Mouse (Mus musculus) forebrain, embryonic 15.5 days (tissue): ENCODE results near the gene Igfbp4. TPM values are rescaled to one million over a fixed set of nuclear protein-coding genes. Genes with fewer than 3 reads are reported as not detected.
A peak's percentile ranks its signal among the peaks of the same experiment; 100 is the strongest.

Source experiments
- ATAC-seq: fragments of 200-750 bp; cut with Nextera tagmentation; replicated peaks from 2 replicates; pipeline ENCODE4 v1.8.0; 2017; ENCODE audit warnings: mild to moderate bottlenecking, moderate TSS enrichment, moderate library complexity
- H3K27ac ChIP-seq: fragments of 300-500 bp; sonication (generic); replicated peaks from 2 replicates; pipeline ENCODE4 v1.5.1; 2015; ENCODE audit warnings: mild to moderate bottlenecking, inconsistent platforms
- H3K27me3 ChIP-seq: fragments of 300-500 bp; sonication (generic); 2 replicates; pipeline ENCODE4 v1.6.1; 2015; ENCODE audit warnings: inconsistent platforms
- H3K36me3 ChIP-seq: fragments of 300-500 bp; sonication (generic); 2 replicates; pipeline ENCODE4 v1.6.1; 2015; ENCODE audit warnings: mild to moderate bottlenecking, inconsistent platforms
- H3K4me1 ChIP-seq: fragments of 300-500 bp; sonication (generic); 2 replicates; pipeline ENCODE4 v1.6.1; 2015; ENCODE audit warnings: inconsistent platforms
- H3K4me2 ChIP-seq: fragments of 300-500 bp; sonication (generic); replicated peaks from 2 replicates; pipeline ENCODE4 v1.6.1; 2015; ENCODE audit warnings: mild to moderate bottlenecking, inconsistent platforms
- H3K4me3 ChIP-seq: fragments of 300-500 bp; sonication (generic); 2 replicates; pipeline ENCODE4 v1.5.1; 2015; ENCODE audit warnings: mild to moderate bottlenecking, inconsistent platforms
- H3K9ac ChIP-seq: fragments of 300-500 bp; sonication (generic); replicated peaks from 2 replicates; pipeline ENCODE4 v1.6.1; 2015; ENCODE audit warnings: mild to moderate bottlenecking, inconsistent platforms
- H3K9me3 ChIP-seq: fragments of 300-500 bp; sonication (generic); 2 replicates; pipeline ENCODE4 v1.6.1; 2016; ENCODE audit warnings: inconsistent platforms
- WGBS: fragments of 180-500 bp; shearing (Covaris S2); methylation state at CpG from one replicate; pipeline ENCODE4 v1.1.7; 2015; ENCODE audit warnings: mixed read lengths; 5-methylcytosine and 5-hydroxymethylcytosine counted together
- polyA plus RNA-seq: library from polyadenylated mRNA; unstranded; fragments of >200 nt; fragmentation: Nextera tagmentation; extraction: Ambion mirVana; gene quantifications from 2 replicates; pipeline ENCODE4 v1.2.1, GENCODE M21; 2015

The Igfbp4 gene
- polyA plus RNA-seq, 1 experiment from 2014 or later = 138 TPM

DNA sequence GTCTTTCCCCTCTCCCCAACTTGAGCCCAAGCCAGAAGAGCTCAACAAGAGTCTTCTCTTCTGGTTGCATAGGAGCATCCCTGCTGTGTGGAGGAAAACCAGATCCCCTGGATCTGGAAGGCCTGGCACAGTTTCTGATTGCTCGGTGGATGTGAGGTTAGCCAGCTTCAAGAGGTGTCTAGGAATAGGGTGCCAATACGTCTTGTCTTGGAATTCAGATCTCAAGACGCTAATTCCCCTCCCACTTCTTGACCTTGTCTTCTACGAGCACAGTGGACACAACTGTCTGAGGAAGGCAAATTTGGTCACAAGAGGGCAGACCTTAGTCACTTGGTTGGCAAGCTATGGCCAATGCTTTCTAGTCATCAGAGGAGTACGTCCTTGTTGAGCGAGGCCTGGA, 2.6 kb downstream of the Igfbp4 start:
- no peak overlapping the region for H3K4me2 ChIP-seq
- no peak for ATAC-seq
- H3K27ac ChIP-seq = no peak overlapping the region
- H3K9me3 ChIP-seq = no peaks in the 10 kb centered on the region
- H3K4me1 ChIP-seq = peaks cover 32% of the 10 kb centered on the region
- 84% methylated on average over 6 of the region's 6 CpGs for WGBS
- no peaks in the 10 kb centered on the region for H3K36me3 ChIP-seq
- no peak overlapping the region for H3K4me3 ChIP-seq
- H3K27me3 ChIP-seq = no peaks in the 10 kb centered on the region
- no peak overlapping the region for H3K9ac ChIP-seq

- no peaks in the 10 kb centered on the region for H3K27me3 ChIP-seq
- no peak for ATAC-seq
- H3K4me2 ChIP-seq = no peak overlapping the region
- 91% methylated on average over 5 of the region's 5 CpGs for WGBS
- H3K27ac ChIP-seq = no peak overlapping the region
- no peaks in the 10 kb centered on the region for H3K36me3 ChIP-seq
- no peak overlapping the region for H3K9ac ChIP-seq
- no peak overlapping the region for H3K4me3 ChIP-seq
- H3K9me3 ChIP-seq = no peaks in the 10 kb centered on the region
- H3K4me1 ChIP-seq = peaks cover 32% of the 10 kb centered on the region
These were observed 3.3 kb downstream of the Igfbp4 start for GRCm38 (mm10) chr11:99044306-99044705.

GRCm38 (mm10) chr11:99045159-99045889, 4.3 kb downstream of the Igfbp4 start:
- 92% methylated on average over 12 of the region's 12 CpGs for WGBS
- Histone ChIP-seq H3K4me3 (no peak overlapping the region), H3K4me2 (no peak overlapping the region), H3K9me3 (no peaks in the 10 kb centered on the region), H3K27me3 (no peaks in the 10 kb centered on the region), H3K36me3 (no peaks in the 10 kb centered on the region), H3K4me1 (peaks cover 31% of the 10 kb centered on the region), H3K9ac (no peak overlapping the region), H3K27ac (no peak overlapping the region)
- ATAC-seq = no peak

GRCm38 (mm10) chr11:99047120-99047519, 6.1 kb downstream of the Igfbp4 start:
- Histone ChIP-seq H3K9ac (no peak overlapping the region), H3K9me3 (no peaks in the 10 kb centered on the region), H3K27me3 (no peaks in the 10 kb centered on the region), H3K4me3 (no peak overlapping the region), H3K27ac (no peak overlapping the region), H3K4me1 (peaks cover 17% of the 10 kb centered on the region; the same call in 1 of the 2 replicates), H3K4me2 (no peak overlapping the region), H3K36me3 (peaks cover 9% of the 10 kb centered on the region)
- 49% methylated on average over 5 of the region's 5 CpGs for WGBS
- ATAC-seq = no peak

GRCm38 (mm10) chr11:99047643-99048042, 6.6 kb downstream of the Igfbp4 start:
- Histone ChIP-seq H3K4me2 (no peak overlapping the region), H3K36me3 (peaks cover 9% of the 10 kb centered on the region), H3K27ac (no peak overlapping the region; the same call in 1 of the 2 replicates), H3K27me3 (no peaks in the 10 kb centered on the region), H3K4me1 (peaks cover 13% of the 10 kb centered on the region; the same call in 1 of the 2 replicates), H3K9me3 (no peaks in the 10 kb centered on the region), H3K9ac (no peak overlapping the region), H3K4me3 (no peak overlapping the region)
- 75% methylated on average over 2 of the region's 2 CpGs for WGBS
- no peak for ATAC-seq

DNA sequence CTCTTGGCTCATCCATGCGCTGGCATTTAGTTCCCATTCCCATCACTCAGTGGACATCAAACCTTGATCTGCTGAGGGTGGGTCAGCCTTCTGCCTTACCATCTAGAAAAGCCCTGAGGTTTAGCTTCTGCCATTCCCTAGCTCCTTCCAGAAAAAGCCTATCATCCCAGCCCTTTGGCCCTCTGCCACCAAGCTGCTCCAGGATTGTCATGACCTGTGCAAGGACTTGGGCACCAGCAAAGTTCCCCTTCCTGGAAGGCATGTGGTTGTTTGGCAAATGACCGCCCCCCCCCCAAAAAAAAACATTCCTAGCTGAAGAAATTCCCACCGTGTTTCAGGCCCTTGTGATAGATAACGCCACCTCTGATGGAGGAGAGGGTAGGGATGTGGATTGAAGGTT, 14.1 kb downstream of the Igfbp4 start:
- Histone ChIP-seq H3K4me3 (no peak overlapping the region), H3K27ac (no peak overlapping the region), H3K9ac (no peak overlapping the region), H3K4me1 (peaks cover 6% of the 10 kb centered on the region), H3K36me3 (peaks cover 9% of the 10 kb centered on the region), H3K4me2 (no peak overlapping the region), H3K27me3 (no peaks in the 10 kb centered on the region), H3K9me3 (no peaks in the 10 kb centered on the region)
- no peak for ATAC-seq
- WGBS = 59% methylated on average over 4 of the region's 4 CpGs

GRCm38 (mm10) chr11:99055571-99056452, 14.8 kb downstream of the Igfbp4 start:
- no peak overlapping the region for H3K9ac ChIP-seq
- WGBS = 5% methylated on average over 8 of the region's 8 CpGs
- no peaks in the 10 kb centered on the region for H3K9me3 ChIP-seq
- H3K4me2 ChIP-seq = no peak overlapping the region
- no peak for ATAC-seq
- H3K27me3 ChIP-seq = no peaks in the 10 kb centered on the region
- peaks cover 6% of the 10 kb centered on the region for H3K4me1 ChIP-seq
- H3K27ac ChIP-seq = no peak overlapping the region
- peaks cover 8% of the 10 kb centered on the region for H3K36me3 ChIP-seq
- H3K4me3 ChIP-seq = no peak overlapping the region

DNA sequence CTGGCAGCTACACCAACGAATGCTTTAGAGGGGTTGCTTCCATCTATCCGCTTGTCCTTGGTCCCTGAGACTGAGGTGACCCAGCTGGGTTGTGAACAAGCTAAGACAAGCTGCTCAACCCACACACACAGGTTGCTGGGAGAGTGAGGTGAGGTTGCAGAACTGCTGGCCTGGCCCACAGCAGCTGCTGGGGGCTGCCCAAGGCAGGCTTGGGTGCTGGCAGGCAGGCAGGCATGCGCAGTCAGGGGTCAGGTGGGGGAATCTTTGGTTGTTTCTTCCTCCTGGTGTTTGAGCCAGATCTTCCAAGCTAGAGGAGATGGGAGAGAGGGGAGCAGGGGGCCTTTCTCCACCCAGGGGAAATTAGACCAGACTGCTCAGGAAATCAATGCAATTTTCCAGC, 19.4 kb downstream of the Igfbp4 start:
- Histone ChIP-seq H3K36me3 (no peaks in the 10 kb centered on the region), H3K27me3 (no peaks in the 10 kb centered on the region), H3K4me3 (no peak overlapping the region), H3K9me3 (no peaks in the 10 kb centered on the region), H3K27ac (no peak overlapping the region), H3K4me2 (no peak overlapping the region), H3K9ac (no peak overlapping the region), H3K4me1 (peaks cover 4% of the 10 kb centered on the region)
- 90% methylated on average over 3 of the region's 3 CpGs for WGBS
- ATAC-seq = no peak

- no peak overlapping the region for H3K27ac ChIP-seq
- H3K4me1 ChIP-seq = no peaks in the 10 kb centered on the region
- H3K27me3 ChIP-seq = no peaks in the 10 kb centered on the region
- H3K4me2 ChIP-seq = no peak overlapping the region
- H3K36me3 ChIP-seq = no peaks in the 10 kb centered on the region
- no peak for ATAC-seq
- no peaks in the 10 kb centered on the region for H3K9me3 ChIP-seq
- no peak overlapping the region for H3K9ac ChIP-seq
- no peak overlapping the region for H3K4me3 ChIP-seq
- WGBS = 82% methylated on average over 7 of the region's 7 CpGs
These were observed 21.6 kb downstream of the Igfbp4 start for GRCm38 (mm10) chr11:99062661-99063060.

DNA sequence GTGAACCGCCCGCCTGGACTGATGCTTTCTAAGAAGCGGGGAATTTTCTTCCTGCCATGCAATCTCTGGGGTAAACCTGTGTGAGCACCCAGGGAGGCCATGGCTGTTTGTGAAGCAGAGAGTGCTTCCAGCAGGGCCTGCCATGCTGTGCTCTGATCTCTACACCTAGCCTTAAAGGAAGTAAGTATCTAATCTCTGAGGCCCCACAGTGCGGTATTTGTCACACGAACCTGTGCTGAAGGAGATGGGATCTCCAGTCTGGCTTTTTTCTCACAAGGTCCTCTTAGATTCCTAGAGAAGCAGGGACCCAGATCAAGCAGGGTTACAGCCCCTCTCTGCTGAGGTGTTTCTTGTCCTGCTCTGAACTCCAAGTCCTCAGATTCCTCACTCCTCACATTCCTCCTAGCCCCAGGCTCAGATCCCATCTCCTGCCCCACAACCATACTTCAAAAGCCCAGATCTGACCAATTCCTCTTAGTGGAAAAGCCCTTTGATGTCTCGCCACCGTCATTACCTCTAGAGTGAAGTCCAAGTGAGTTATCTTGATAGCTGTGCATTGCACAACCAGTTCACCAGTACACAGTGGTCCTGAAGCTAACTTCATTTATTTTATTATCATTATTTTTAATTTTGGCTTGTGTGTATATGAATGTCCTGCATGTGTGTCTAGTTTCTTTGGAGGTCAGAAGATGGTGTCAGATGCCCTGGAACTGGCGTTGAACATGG, 22.5 kb downstream of the Igfbp4 start:
- WGBS = 49% methylated on average over 8 of the region's 8 CpGs
- ATAC-seq = no peak
- H3K9ac ChIP-seq = no peak overlapping the region

GRCm38 (mm10) chr11:99065353-99065752, 24.3 kb downstream of the Igfbp4 start:
- Histone ChIP-seq H3K4me3 (no peak overlapping the region), H3K4me1 (no peaks in the 10 kb centered on the region), H3K36me3 (no peaks in the 10 kb centered on the region), H3K27ac (no peak overlapping the region), H3K4me2 (no peak overlapping the region), H3K9me3 (no peaks in the 10 kb centered on the region), H3K27me3 (no peaks in the 10 kb centered on the region), H3K9ac (no peak overlapping the region)
- no peak for ATAC-seq
- WGBS = 74% methylated on average over 3 of the region's 3 CpGs

More for the DNA sequence above, 22.5 kb downstream of the Igfbp4 start:
- H3K27ac ChIP-seq = no peak overlapping the region
- no peak overlapping the region for H3K4me2 ChIP-seq
- H3K9me3 ChIP-seq = no peaks in the 10 kb centered on the region
- H3K36me3 ChIP-seq = no peaks in the 10 kb centered on the region
- H3K4me3 ChIP-seq = no peak overlapping the region
- no peaks in the 10 kb centered on the region for H3K4me1 ChIP-seq
- no peaks in the 10 kb centered on the region for H3K27me3 ChIP-seq

DNA sequence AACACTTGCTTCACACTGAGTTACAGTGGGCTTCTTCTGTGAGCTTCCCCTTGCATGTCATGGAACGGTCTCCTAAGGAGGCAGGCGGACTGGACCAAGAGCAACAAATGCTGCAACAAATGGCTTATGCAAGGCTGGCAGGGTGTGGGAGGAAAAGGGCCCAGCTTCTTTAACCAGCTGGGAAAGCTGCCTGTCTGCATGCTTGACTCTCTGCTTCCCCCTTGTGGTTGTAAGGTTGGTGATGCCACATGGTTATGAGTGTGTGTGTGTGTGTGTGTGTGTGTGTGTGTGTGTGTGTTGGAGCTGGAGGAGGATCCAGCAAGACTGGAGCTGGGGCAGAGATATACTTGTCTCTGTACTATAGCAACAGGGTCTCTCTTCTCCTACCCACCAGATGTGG, 24.9 kb downstream of the Igfbp4 start:
- Histone ChIP-seq H3K27ac (no peak overlapping the region), H3K27me3 (no peaks in the 10 kb centered on the region), H3K4me1 (no peaks in the 10 kb centered on the region), H3K4me3 (no peak overlapping the region), H3K4me2 (no peak overlapping the region), H3K36me3 (no peaks in the 10 kb centered on the region), H3K9ac (no peak overlapping the region), H3K9me3 (no peaks in the 10 kb centered on the region)
- 7% methylated on average over 2 of the region's 2 CpGs for WGBS
- ATAC-seq = 0 out of 2 replicates have a peak, but pooled peaks have one; percentile 32
